Mouse (Mus musculus) retina, adult 2 months (tissue): ENCODE measurements around the gene Pou2f2.
A peak's percentile ranks its signal among the peaks of the same experiment; 100 is the strongest.

Source experiments
- DNase-seq: peaks from one replicate; pipeline ENCODE4 v3.0.0-alpha.2; 2012; ENCODE audit warnings: low read depth, low spot score

Pou2f2 gene

DNA sequence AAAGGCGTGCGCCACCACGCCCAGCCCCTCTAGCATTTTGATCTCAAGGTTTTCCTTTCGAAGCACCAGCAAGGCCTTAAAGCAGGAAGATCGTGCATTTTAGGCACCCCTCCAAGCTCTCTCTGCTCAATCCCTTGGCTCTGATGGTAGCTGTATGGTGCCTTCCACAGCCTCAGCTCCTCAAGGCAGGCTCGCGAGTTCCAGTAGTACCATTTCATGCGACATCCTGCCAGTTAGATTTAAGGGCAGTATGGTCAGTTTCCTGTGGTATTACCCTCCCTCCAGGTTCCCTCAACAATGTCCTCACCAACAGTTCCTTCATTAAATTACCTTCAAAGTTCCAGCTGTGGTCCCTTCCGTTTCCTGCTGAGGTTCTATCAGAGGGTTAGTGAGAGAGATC, 16.6 kb upstream of the Pou2f2 start:
- DNase-seq: no peak

DNA sequence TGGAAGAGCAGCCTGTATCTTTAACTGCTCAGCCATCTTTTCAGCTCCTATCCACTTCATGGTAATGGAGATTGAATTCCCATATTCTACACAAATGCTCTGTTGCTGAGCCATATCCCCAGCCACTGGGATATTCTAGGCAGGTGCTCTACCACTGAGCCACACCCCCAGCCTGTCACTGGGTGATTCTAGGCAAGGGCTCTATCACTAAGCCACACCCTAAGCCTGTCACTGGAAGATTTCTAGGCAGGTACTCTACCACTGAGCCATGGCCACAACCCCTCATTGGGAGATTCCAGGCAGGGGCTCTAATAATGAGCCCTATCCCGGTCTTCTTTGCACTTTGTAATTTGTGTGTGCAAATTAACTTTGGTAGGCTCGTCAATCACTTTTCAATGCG, 15.6 kb upstream of the Pou2f2 start:
- DNase-seq: no peak

DNA sequence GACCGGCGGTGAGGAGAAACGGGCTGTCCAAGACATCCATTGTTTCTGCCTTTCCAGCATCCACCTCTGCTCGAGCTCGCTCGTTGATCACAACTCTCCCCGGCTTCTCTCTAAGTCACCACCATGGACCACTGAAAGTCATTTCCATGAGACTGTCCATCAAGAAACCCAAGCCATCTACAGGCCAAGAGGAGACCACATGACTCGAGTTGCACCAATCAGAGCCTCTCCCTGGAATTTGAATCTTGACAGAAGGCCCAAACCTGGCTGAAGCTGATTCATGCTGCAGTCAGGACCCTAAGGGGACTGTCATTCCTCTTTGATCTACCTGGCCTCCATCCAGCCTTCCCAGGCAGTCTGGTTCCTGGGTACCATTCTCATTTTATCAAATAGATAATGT, 12.6 kb upstream of the Pou2f2 start:
- DNase-seq: no peak

DNA sequence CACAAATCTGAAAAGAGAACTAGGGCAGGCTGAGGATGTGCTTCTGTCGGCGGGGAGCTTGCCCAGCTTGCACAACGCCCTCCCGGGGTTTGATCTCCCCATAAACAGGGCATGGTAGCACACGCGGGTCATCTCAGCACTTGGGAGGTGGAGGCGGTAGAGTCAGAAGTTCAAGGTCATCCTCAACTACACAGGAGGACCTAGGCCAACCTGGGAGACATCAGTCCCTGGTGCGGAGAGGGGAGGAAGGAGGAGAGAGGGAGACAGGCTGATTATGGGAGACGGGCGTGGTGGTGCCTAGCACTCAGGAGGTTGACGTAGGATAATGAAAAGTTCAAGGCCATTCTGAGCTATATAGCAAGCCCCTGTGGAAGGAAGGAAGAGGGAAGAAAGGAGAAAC, 11.3 kb upstream of the Pou2f2 start:
- DNase-seq: no peak

DNA sequence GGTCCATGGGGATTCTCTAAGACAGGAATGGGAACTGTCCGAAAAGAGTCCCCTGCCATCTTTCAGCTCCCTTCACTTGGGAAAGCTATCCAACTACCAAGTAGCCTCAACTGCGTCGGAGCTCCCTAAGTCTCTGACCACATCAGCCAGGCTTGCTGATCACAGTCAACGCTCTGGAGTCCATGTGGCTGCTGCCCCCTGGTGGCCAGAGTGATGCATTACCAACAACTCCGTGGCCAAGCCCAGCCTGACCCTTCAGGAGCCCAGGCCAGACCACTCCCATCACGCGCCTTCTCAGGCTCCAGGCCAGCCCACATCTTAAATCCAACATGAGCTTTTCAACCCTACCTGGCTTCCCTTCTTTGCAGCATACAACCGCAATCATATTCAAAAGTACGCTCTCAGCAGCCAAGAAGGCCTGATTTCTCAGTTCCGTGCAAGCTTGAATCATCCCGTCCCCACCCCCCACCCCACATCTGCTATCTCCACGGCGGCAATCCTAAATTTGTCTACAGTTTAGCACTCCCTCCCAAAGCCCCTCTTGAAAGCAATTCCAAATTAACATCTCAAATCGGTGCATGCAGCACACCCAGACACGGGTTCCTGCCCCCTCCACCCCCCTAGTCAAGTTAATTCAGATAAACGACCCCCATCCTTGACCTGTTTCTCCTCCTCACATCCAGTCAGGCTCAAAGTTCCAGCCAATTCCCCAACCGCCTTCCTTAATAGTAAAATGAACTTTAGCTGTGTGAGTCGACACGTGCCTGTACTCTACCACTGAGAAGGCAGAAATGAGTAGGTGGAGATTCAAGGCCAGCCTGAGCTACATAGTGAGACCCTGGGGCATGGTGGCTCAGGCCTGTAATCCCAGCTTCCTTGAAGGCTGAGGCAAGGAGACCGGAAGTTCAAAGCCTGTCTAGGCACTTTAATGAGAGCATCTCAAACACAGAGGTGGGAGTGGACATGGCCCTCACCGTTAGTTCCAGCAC, 8.4 kb upstream of the Pou2f2 start:
- peak; percentile 67 for DNase-seq

DNA sequence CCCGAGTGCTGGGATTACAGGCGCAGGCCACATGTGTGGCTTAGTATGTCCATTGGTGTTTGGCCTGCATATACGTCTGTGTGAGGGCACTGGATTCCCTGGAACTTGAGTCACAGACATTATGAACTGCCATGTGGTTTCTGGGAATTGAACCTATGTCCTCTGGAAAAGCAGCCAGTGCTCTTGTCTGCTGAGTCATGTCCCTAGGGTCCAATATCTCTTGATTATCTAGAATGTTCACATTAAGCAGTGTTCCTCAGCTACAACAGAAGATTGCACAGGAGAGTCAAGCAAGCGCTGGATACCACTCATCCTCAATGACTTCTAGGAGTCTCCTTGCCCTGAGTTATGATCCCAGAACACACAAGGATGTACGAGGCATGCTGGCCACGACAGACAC, 4.6 kb upstream of the Pou2f2 start:
- DNase-seq: no peak

DNA sequence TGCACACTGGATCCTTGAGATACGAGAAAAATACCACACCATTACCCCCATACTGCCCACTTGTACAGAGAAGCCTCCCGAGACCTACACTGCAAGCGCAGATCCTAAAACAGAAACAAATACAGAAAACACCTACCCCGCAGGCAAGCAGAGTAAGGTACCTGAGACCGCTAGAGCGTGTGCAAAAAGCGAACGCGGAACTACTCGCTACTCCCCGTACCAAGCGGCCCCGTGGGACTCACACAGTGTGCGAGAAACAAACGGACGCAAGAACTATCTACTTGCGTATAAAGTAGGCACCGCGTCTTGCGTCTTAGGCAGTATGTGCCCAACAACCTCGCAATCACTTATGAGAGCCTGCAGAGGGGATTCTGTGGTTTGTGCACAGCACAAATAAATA, 2.3 kb upstream of the Pou2f2 start:
- no peak for DNase-seq

DNA sequence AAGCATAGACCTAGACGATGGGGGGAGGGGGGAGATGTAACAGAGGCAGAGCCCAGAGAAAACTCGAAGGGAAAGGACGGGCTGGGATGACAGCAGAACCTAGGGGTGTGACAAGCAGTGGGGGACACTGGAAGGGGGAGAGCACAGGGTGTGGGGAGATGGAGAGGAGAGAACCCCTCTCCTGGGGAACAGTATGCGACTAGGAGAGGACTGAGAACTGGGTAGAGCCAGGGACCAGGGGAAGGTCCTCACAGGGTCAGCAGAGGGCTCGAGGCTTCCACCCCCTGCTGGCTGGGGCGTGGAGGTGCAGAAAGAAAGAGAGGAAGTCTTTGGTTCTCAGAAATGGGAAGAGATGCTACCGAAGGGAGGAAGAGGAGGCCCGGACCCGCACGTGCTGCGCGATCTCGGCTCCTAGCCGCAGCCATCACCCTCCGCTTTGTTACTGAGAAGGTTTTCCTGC, 1.8 kb upstream of the Pou2f2 start:
- no peak for DNase-seq

DNA sequence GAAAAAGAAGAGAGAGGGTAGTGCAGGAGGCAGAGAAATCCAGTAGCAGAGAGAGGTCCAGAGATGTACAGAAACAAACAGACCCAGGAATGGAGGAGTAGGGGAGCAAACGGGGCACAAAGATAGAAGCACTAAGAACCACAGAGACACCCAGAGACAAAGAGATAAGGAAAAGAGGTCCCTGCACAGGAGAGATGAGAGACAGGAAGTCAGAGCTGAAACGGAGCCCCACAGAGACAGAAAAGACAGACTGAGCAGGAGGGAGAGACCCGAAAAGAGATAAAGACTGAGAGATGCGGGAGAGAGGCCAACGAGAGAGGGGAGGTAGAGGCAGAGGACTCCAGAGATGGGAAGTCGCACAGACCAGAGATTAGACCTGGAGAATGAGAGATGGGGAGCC, 986 bp upstream of the Pou2f2 start:
- DNase-seq: no peak

DNA sequence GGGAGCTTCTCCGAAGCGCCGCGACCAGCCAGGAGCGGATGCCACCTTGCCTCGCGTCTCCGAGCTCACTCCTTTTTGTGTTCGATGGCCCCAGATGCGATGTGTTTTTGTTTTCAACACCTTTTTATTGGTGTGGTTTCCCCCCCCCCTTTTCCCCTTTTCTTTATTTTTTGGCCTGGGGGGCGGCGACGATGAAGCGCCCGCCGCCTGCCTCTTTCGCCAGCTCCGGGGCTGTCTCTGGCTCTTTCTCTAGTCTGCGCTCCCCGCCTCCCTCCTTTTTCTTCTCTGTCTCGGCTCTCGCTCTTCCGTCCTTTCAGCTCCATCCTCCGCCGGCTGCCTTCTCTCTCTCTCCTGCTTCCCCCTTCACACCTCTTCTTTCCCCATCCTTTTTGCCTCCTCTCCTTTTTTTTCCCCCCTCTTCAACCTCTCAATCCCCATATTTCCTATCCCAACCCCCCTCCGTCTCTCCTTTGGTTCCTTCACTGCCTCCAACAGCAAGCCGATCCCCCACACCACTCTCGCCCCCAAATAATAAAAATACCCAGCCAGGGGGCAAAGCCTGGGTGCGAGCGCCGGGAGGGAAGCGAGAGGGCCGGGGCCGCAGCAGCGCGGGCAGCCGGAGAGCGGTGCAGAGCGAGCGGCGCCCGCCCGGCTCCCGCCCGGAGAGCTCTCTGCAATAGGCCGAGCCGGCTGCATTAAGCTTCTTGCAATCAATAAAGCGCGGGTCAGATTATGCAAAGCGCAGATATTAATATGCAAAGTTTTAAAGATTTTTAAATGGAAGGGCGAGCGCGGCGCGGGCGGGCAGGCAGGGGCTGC, 530 bp downstream of the Pou2f2 start:
- peak; percentile 65 for DNase-seq

DNA sequence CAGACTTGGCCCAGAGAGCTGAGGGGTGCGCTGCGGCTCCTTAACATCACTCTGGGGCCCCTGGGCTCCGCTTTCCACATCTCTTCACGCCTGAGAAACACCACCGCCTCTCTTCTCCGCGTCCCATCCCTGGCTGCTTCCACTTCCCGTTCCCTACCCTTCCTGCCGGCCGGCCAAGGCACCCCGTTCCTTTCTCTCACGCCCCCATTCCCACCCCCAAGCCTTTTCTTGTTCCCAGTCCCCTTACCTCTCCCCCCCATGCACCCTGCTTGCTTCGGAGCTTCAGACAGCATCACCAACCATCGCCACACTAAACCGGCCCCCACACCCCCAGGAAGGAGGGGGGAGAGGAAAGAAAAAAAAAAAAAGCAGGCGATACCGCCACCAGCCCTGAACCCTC, 1.2 kb downstream of the Pou2f2 start:
- no peak for DNase-seq

DNA sequence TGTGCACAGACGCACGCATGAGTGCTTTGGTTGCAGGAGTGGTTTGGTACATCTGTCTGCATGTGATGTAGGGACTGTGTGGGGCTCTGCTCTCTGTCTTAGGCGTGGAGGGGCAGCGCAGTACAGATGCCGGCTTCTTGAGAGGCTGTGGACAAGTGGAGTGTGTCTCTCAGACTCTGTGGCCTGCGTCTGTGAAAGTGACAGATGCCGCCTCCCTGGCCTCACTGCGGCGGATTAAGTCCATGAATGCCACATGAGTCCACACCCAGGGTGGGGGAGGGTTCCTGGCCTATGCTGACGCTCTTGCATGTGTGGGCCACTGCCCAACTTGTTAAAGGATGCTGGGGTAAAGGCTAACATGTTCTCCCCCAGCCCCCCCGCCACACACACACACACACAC, 5.2 kb downstream of the Pou2f2 start:
- peak; percentile 60 for DNase-seq

DNA sequence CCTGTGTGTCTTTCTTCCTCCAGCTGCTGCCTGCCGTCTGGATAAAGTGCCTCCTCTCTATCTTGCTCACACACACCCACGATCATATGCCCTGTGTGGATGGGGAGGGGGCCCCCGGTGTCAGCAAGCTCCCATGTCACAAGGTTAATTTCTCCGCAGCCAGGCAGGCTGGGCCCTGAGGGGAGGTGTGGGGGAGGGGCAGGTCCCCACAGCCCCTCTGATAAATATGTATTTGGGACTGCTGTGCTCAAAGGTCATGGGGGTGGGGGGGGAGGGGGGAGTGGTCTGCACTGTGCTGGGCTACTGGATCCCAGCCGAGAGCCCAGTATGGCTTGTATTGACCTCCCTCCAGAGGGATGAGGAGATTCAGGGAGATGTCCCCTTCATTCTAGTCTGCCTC, 6.9 kb downstream of the Pou2f2 start:
- no peak for DNase-seq

DNA sequence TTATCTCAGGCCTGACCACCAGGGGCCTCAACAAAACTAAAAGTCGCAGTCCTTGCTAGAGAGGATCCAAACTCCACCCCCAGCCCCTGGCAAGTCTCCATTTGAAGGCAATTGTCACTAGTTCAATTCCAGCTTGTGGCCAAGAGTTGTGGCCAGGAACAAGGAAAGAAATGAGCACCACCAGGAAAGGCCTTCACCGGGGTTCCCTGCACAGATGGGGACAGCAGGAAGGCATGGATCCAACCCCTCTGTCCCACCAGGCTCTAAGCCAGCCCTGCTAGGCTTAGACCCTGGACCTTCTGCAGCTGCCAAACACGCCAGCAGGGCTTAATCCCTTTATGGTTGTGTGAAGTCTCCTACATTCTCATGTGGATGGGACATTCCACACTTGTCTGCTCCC, 8.9 kb downstream of the Pou2f2 start:
- DNase-seq: no peak

DNA sequence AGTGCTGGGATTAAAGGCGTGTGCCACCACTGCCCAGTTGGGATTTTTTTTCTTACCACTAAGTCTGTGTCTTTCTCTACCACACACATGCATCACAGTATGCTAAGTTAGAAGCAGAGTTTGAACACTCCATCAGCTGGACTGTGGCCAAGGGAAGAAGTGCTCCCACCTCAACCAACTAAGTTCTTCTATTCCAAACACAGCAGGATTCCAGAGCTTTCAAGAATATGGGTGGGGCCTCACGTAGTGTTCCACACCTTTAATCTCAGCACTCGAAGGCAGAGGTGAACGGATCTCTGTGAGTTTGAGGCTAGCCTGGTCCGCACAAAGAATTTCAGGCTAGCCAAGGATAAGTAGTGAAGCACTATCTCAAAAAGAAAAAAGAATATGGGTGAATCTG, 13.4 kb downstream of the Pou2f2 start:
- DNase-seq: no peak

DNA sequence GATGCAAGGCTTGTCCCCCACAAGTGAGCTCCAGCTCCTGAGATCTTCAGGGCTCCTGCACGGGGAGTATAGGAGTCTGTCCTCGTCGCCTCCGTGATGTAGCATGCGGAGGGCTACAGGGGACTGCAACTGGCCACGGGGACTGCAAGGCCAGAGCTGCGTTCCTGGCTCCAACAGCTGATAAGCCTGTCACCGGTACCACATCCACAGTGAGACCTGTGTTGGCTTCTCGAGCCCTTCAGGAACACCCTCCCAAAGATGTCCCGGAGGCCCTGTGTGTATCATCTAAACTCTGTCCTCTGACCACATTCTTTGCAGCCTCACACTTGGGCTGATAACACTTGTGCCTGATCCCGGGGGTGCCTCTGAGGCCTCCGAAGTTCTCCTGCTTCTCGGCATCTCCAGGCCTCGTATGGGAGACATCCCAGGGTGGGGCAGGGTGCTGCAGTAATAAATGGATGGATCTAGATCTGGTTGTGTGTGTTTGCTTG, 23.3 kb downstream of the Pou2f2 start:
- no peak for DNase-seq

DNA sequence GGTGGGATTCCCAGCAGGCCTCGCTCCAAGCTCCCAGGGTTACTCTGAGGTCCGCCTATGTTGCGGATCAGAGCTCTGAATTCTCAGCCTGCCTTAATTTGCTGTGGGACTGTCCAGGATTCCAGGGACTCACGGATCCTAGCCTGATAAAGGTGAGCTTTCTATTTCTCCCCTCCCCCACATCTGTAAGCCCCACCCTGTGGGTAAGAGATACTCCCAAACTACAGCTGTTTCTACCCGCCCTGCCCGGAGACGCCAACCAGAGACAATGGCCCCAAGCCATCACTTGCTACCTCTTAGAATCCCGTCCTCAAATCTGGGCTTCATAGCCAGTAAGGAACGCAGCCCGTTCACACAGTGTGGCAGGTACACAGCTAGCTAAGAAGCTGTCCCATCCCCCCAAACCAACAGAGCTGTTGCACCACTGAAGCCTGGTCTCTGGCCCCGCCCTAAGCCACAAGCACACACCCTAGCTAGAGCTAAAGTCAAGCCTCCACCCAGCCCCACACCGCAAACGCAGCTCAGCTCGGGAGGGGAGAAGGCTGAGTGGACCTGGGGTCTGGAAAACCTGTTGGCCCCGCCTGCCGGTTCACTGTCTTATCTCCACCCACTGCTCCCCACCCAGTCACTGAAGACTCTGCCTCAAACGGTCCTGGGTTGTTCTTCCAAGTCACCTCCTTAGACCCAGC, 23.9 kb downstream of the Pou2f2 start:
- no peak for DNase-seq

DNA sequence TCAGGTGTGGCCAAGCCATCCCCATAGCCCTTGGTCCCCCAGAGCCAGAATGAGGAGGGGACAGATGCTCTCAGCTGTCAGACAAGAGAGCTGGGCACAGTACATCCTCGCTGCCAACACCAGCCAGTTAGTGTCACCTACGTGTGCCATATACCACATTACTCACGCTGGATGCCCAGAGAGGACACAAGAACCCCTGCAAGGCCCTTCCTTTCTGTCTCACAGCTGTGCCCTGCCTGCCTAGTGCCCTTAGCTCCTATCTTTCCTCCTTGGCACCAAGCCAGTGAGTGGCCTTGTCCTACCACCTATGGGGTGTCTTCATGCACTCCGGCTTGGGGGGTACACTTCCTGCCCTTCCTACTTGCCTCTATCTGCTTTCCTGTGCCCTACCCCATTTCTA, 24.9 kb downstream of the Pou2f2 start:
- DNase-seq: no peak

DNA sequence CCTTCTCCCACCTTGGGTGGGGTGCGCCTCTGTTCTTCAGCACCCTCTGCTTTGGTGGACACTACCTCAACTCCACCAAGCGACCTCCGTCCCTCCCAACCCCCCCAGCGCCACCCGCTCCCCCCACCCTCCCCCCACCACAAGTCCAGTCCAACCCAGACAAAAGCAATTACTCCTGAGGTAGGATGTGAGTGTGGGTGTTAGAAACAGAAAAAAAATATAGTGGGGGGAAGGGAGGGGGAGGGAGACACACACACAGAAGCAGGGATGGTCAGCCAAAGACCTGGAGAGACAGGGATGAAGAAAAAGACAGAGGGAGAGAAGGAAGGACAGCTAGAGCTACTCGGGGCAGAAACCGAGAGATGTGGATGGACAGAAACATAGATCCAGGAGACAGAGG, 25.7 kb downstream of the Pou2f2 start:
- no peak for DNase-seq

DNA sequence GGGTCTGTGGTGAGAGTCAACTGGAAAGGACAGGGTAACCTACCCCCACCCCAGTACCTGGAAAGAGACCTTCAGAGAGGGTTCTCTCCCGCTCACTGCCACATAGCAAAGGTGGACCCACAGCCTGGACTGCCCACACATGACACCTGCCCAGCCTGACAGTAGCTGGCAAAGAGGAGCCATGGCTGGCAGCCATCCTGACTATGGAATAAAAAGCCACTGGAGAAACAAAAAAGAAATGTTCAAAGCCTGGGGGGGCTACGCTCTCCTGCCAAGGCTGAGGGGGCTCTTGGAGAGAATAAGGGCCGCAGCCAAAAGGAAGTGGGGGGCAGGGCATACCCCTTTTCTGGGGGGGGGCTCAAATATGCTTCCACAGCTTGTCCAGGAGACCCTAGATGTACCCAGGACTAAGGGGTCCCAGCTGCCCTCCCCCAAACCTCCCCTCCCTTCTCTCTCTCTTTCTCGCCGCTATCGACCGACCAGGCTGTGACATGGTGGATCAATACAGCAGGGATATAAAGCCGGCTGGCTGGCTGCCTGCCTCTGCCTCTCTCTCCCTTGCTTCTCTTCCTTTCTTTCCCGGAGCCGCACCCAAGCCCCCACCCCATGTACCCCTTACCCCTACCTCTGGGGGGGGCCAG, 27.5 kb downstream of the Pou2f2 start:
- no peak for DNase-seq

DNA sequence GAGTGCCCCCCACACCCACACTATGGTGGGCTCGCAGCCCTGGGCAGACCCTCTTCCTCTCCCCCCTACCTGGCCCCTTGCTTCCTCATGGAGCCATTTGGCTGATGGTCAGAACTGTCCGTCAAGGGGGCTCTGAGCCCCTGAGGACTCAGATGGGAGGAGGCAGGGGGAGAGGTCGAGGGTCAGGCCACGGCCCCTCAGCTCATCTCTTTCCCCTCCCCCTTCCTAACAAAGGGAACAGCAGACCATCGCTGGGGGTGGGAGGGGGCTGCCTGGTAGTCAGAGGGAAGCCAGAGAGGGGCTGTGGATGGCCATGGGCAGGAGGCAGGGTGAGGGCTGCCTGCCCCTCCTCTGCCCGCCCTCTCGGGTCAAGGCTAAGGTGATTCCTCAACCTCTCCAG, 28.5 kb downstream of the Pou2f2 start:
- no peak for DNase-seq
